In genomic region chr2:156722071-156722575, GRCm38 (mm10) we compare ENCODE assay signal across 9 mouse cellular contexts. TPM values are rescaled to one million over a fixed set of nuclear protein-coding genes. Genes with fewer than 3 reads are reported as not detected.
DNase-seq lines count a peak whose midpoint lies in the region; ATAC-seq lines count a peak whose summit lies in the region.
"Had no signal": no experiment of that assay in that cellular context is flagged by ENCODE, and none has a peak within 500 bp of the region (broad histone marks: within the 10 kb centered on the region; RNA-seq: fewer than 3 reads in every experiment).

No protein-coding gene starts in this region.

- peak overlapping the region; percentile 83 for H3K4me2 ChIP-seq in hindbrain, embryonic 12.5 days (replicated peaks)

- H3K9ac ChIP-seq in hindbrain, embryonic 12.5 days = peak overlapping the region; percentile 99

- peaks cover 63% of the 10 kb centered on the region for H3K4me1 ChIP-seq in erythroblast, embryonic 14.5 days (ENCODE audit: control insufficient read depth)
- H3K4me1 ChIP-seq in hindbrain, embryonic 12.5 days = peaks cover 73% of the 10 kb centered on the region

- peak overlapping the region; percentile 81 for H3K4me3 ChIP-seq in erythroblast, embryonic 14.5 days (replicated peaks)
- peak overlapping the region; percentile 96 for H3K4me3 ChIP-seq in hindbrain, embryonic 12.5 days

- no peaks in the 10 kb centered on the region for H3K9me3 ChIP-seq in erythroblast, embryonic 14.5 days (ENCODE audit: control insufficient read depth, low read length)
- H3K9me3 ChIP-seq in hindbrain, embryonic 12.5 days (replicated peaks) = no peaks in the 10 kb centered on the region

- intact Hi-C loops in left cerebral cortex, postnatal 36 days (cut with DNase I) = no loop called here

- peak; percentile 51 for DNase-seq in cerebellum, adult 8-10 months
- DNase-seq in frontal cortex, postnatal 25 days (ENCODE audit: low spot score in 2 of 2) = peak; percentile 43 to 59
- DNase-seq in left cerebral cortex, postnatal 36 days (ENCODE audit: low spot score in 2 of 2) = peak; percentile 71 to 74
- DNase-seq in spleen, postnatal 36 days (ENCODE audit: low spot score in 2 of 2) = peak; percentile 45 to 53

- ATAC-seq in erythroblast, adult 5-6 weeks (replicated peaks; ENCODE audit: low FRiP score, poor library complexity, severe bottlenecking) = no peak
- peak; percentile 24 for ATAC-seq in hindbrain, embryonic 12.5 days (ENCODE audit: low FRiP score)
- ATAC-seq in megakaryocyte progenitor cell, adult 5-6 weeks (replicated peaks; ENCODE audit: poor library complexity) = peak; percentile 33
- ATAC-seq: Patski had no signal

- H3K27ac ChIP-seq in hindbrain, embryonic 12.5 days = peak overlapping the region; percentile 94

- H3K27me3 ChIP-seq in erythroblast, embryonic 14.5 days (ENCODE audit: control insufficient read depth) = peaks cover 19% of the 10 kb centered on the region
- H3K27me3 ChIP-seq in hindbrain, embryonic 12.5 days = no peaks in the 10 kb centered on the region
- H3K27me3 ChIP-seq: Patski had no signal

- 2% methylated on average over 15 of the region's 15 CpGs for WGBS in hindbrain, embryonic 12.5 days

- H3K36me3 ChIP-seq in erythroblast, embryonic 14.5 days (ENCODE audit: control insufficient read depth) = no peaks in the 10 kb centered on the region
- H3K36me3 ChIP-seq in hindbrain, embryonic 12.5 days = no peaks in the 10 kb centered on the region

RNA-seq across cellular contexts. Expression of gene Myl9, which starts 53.1 kb away (rescaled TPM):
- polyA plus RNA-seq in erythroblast, embryonic 14.5 days (2012) = 0.10 and 0.13 TPM in 2 replicates
- 1.3 and 4.4 TPM in 2 replicates for total RNA-seq in erythroblast, adult 5-6 weeks (2015; ENCODE audit: low replicate concordance)
- total RNA-seq in erythroblast, adult 5-6 weeks (2017; ENCODE audit: low replicate concordance) = 0.60 and 2.5 TPM in 2 replicates
- 122 and 144 TPM in 2 replicates for polyA plus RNA-seq in hindbrain, embryonic 12.5 days (2016; fragmentation: Nextera tagmentation; extraction: Ambion mirVana)
- total RNA-seq in left cerebral cortex, postnatal 36 days (2021) = 10 to 100 TPM; 16.6 to 16.9 TPM
- not detected in 2 replicates for total RNA-seq in megakaryocyte progenitor cell, adult 5-6 weeks (2015)
- total RNA-seq in megakaryocyte progenitor cell, adult 5-6 weeks (2017) = not detected in 2 replicates
